ENCODE assay signal across 32 mouse cellular contexts in the genomic region with DNA sequence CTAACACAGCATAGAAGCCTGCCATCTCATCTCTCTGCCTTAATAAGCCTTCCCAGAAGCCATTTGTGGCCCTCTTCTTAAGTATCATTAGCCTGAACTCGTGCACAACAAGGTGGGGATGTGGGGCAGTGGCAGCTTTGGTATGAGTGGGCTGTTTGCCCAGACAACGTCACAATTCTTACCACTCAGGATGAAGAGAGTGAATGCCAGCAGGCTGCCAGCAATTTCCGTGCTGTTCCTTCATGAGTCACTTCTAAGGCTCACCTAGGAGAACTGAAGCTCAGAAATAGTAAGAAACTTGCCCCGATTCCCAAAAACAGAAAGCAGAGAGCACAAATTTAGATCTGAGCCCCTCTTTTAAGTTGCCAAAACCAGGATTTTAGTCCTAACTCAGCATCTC. TPM values are rescaled to one million over a fixed set of nuclear protein-coding genes. Genes with fewer than 3 reads are reported as not detected.
DNase-seq lines count a peak whose midpoint lies in the region; ATAC-seq and TF ChIP-seq lines count a peak whose summit lies in the region.
"Had no signal": no experiment of that assay in that cellular context is flagged by ENCODE, and none has a peak within 500 bp of the region (broad histone marks: within the 10 kb centered on the region; RNA-seq: fewer than 3 reads in every experiment).

No protein-coding gene starts in this region.

- H3K4me2 ChIP-seq in forebrain, embryonic 14.5 days (ENCODE audit: low read length), result no peak overlapping the region
- no peak overlapping the region for H3K4me2 ChIP-seq in heart, postnatal 0 days (ENCODE audit: low read depth, low read length)
- H3K4me2 ChIP-seq in liver, embryonic 12.5 days, result no peak overlapping the region
- no peak overlapping the region for H3K4me2 ChIP-seq in kidney, embryonic 14.5 days (replicated peaks; ENCODE audit: low read depth, low read length)
- H3K4me2 ChIP-seq: forebrain, embryonic 13.5 days; limb, embryonic 13.5 days; liver, embryonic 11.5 days; midbrain, embryonic 15.5 days; neural tube, embryonic 12.5 days had no signal

- no peak overlapping the region for H3K4me3 ChIP-seq in forebrain, embryonic 14.5 days (ENCODE audit: low read depth, low read length)
- H3K4me3 ChIP-seq in forebrain, embryonic 10.5 days, result no peak overlapping the region
- no peak overlapping the region for H3K4me3 ChIP-seq in heart, postnatal 0 days (ENCODE audit: low read depth, low read length)
- H3K4me3 ChIP-seq in liver, embryonic 12.5 days, result no peak overlapping the region
- H3K4me3 ChIP-seq in kidney, embryonic 14.5 days (ENCODE audit: low read length), result no peak overlapping the region
- H3K4me3 ChIP-seq: erythroblast, embryonic 14.5 days; forebrain, embryonic 13.5 days; gastrocnemius, adult 2 months; hindbrain, embryonic 10.5 days; layer of hippocampus, adult 2 months; left cerebral cortex, adult 2 months; limb, embryonic 13.5 days; midbrain, embryonic 10.5 days; midbrain, embryonic 15.5 days; neural tube, embryonic 12.5 days had no signal

- intact Hi-C loops in heart, postnatal 14 days (cut with DNase I), result no loop called here

- H3K27ac ChIP-seq in forebrain, embryonic 14.5 days (ENCODE audit: low read depth, low read length), result no peak overlapping the region
- no peak overlapping the region for H3K27ac ChIP-seq in forebrain, embryonic 10.5 days
- H3K27ac ChIP-seq in heart, postnatal 0 days (ENCODE audit: low read depth), result no peak overlapping the region
- H3K27ac ChIP-seq in liver, embryonic 12.5 days, result no peak overlapping the region
- no peak overlapping the region for H3K27ac ChIP-seq in kidney, embryonic 14.5 days (ENCODE audit: low read depth, low read length)
- H3K27ac ChIP-seq: forebrain, embryonic 13.5 days; gastrocnemius, adult 2 months; hindbrain, embryonic 10.5 days; layer of hippocampus, adult 2 months; left cerebral cortex, adult 2 months; limb, embryonic 13.5 days; midbrain, embryonic 10.5 days; midbrain, embryonic 15.5 days; neural tube, embryonic 12.5 days had no signal

- no peak for TF ChIP-seq CTCF in heart, postnatal 0 days (IDR thresholded peaks at IDR 0.05; ENCODE audit: low read depth)

- H3K9me3 ChIP-seq in forebrain, embryonic 14.5 days (replicated peaks; ENCODE audit: control insufficient read depth, low read length), result no peaks in the 10 kb centered on the region
- H3K9me3 ChIP-seq in forebrain, embryonic 10.5 days, result no peaks in the 10 kb centered on the region
- no peaks in the 10 kb centered on the region for H3K9me3 ChIP-seq in heart, postnatal 0 days (replicated peaks; ENCODE audit: control insufficient read depth, low read length)
- H3K9me3 ChIP-seq in liver, embryonic 12.5 days (replicated peaks), result no peaks in the 10 kb centered on the region
- no peaks in the 10 kb centered on the region for H3K9me3 ChIP-seq in kidney, embryonic 14.5 days (ENCODE audit: control insufficient read depth, low read length)
- H3K9me3 ChIP-seq: forebrain, embryonic 13.5 days; hindbrain, embryonic 10.5 days; limb, embryonic 13.5 days; midbrain, embryonic 10.5 days; midbrain, embryonic 15.5 days; neural tube, embryonic 12.5 days had no signal

- H3K4me1 ChIP-seq in forebrain, embryonic 14.5 days (ENCODE audit: control insufficient read depth, insufficient read depth, low read length), result no peaks in the 10 kb centered on the region
- no peaks in the 10 kb centered on the region for H3K4me1 ChIP-seq in forebrain, embryonic 10.5 days
- H3K4me1 ChIP-seq in heart, postnatal 0 days (ENCODE audit: control insufficient read depth, insufficient read depth), result 0 out of 2 replicates have a peak, but pooled peaks cover 4% of the 10 kb centered on the region
- no peaks in the 10 kb centered on the region for H3K4me1 ChIP-seq in liver, embryonic 12.5 days
- H3K4me1 ChIP-seq in kidney, embryonic 14.5 days (ENCODE audit: control insufficient read depth, insufficient read depth, low read length), result no peaks in the 10 kb centered on the region
- H3K4me1 ChIP-seq: hindbrain, embryonic 10.5 days; midbrain, embryonic 10.5 days; midbrain, embryonic 15.5 days; neural tube, embryonic 12.5 days had no signal

- peak; percentile 37 for DNase-seq in forebrain, embryonic 14.5 days (ENCODE audit: low spot score)
- no peak for DNase-seq in forebrain, embryonic 10.5 days (ENCODE audit: extremely low spot score, low spot score)
- peak; percentile 15 for DNase-seq in heart, postnatal 0 days (ENCODE audit: low spot score)
- DNase-seq in heart, postnatal 14 days, result no peak
- DNase-seq in 3T3-L1 (ENCODE audit: low read depth, low spot score), result peak; percentile 13
- DNase-seq in fibroblast of lung, adult 2 months (ENCODE audit: low read depth), result peak; percentile 53
- DNase-seq: adrenal gland, adult 8-10 months; cerebellum, adult 11-12 months; cerebellum, postnatal 14 days; gastrocnemius, adult 2 months; gastrocnemius, postnatal 36 days; kidney, adult 18-20 months; kidney, postnatal 36 days; liver, postnatal 0 days; spleen, adult 18-20 months; thymus, postnatal 14 days had no signal

- H3K27me3 ChIP-seq in forebrain, embryonic 14.5 days (replicated peaks; ENCODE audit: control insufficient read depth, insufficient read depth, low read length), result no peaks in the 10 kb centered on the region
- H3K27me3 ChIP-seq in forebrain, embryonic 10.5 days (ENCODE audit: poor library complexity, severe bottlenecking), result no peaks in the 10 kb centered on the region
- H3K27me3 ChIP-seq in heart, postnatal 0 days (ENCODE audit: control insufficient read depth, insufficient read depth, low read length), result no peaks in the 10 kb centered on the region
- H3K27me3 ChIP-seq in liver, embryonic 12.5 days (replicated peaks), result no peaks in the 10 kb centered on the region
- H3K27me3 ChIP-seq in kidney, embryonic 14.5 days (ENCODE audit: control insufficient read depth, insufficient read depth, low read length), result no peaks in the 10 kb centered on the region
- H3K27me3 ChIP-seq: forebrain, embryonic 13.5 days; limb, embryonic 13.5 days; midbrain, embryonic 15.5 days; neural tube, embryonic 12.5 days had no signal

- TF ChIP-seq EP300 in heart, postnatal 0 days (IDR thresholded peaks at IDR 0.05; ENCODE audit: low read depth), result no peak

- WGBS in forebrain, embryonic 14.5 days, result 48% methylated on average over 4 of the region's 4 CpGs
- WGBS in forebrain, embryonic 10.5 days, result 85% methylated on average over 4 of the region's 4 CpGs
- 38% methylated on average over 4 of the region's 4 CpGs for WGBS in heart, postnatal 0 days
- 71% methylated on average over 4 of the region's 4 CpGs for WGBS in liver, embryonic 12.5 days (ENCODE audit: insufficient replicate concordance)
- WGBS in kidney, embryonic 14.5 days, result 70% methylated on average over 4 of the region's 4 CpGs

- no peak overlapping the region for H3K9ac ChIP-seq in forebrain, embryonic 14.5 days (ENCODE audit: low read length)
- H3K9ac ChIP-seq in heart, postnatal 0 days (replicated peaks; ENCODE audit: low read depth, low read length), result no peak overlapping the region
- no peak overlapping the region for H3K9ac ChIP-seq in liver, embryonic 12.5 days
- H3K9ac ChIP-seq in kidney, embryonic 14.5 days (ENCODE audit: low read depth, low read length), result no peak overlapping the region
- H3K9ac ChIP-seq: forebrain, embryonic 13.5 days; limb, embryonic 13.5 days; liver, postnatal 0 days; midbrain, embryonic 15.5 days; neural tube, embryonic 12.5 days had no signal

- ATAC-seq in forebrain, embryonic 14.5 days, result no peak
- ATAC-seq in heart, postnatal 0 days (ENCODE audit: insufficient read depth, low read depth), result no peak
- ATAC-seq in liver, embryonic 12.5 days, result no peak
- no peak for ATAC-seq in kidney, embryonic 14.5 days (ENCODE audit: low FRiP score, low TSS enrichment)
- ATAC-seq: activated CD4-positive, CD25-positive, alpha-beta regulatory T cell, adult 4 months; CD4-positive, CD25-positive, alpha-beta regulatory T cell, adult 4 months; forebrain, embryonic 13.5 days; hindbrain, embryonic 16.5 days; liver, postnatal 0 days; midbrain, embryonic 15.5 days had no signal

- H3K36me3 ChIP-seq in forebrain, embryonic 14.5 days (ENCODE audit: control insufficient read depth, insufficient read depth, low read length), result no peaks in the 10 kb centered on the region
- H3K36me3 ChIP-seq in forebrain, embryonic 10.5 days (replicated peaks), result no peaks in the 10 kb centered on the region
- H3K36me3 ChIP-seq in heart, postnatal 0 days (replicated peaks; ENCODE audit: control insufficient read depth, insufficient read depth, low read length), result no peaks in the 10 kb centered on the region
- no peaks in the 10 kb centered on the region for H3K36me3 ChIP-seq in liver, embryonic 12.5 days
- H3K36me3 ChIP-seq in kidney, embryonic 14.5 days (ENCODE audit: control insufficient read depth, insufficient read depth, low read length), result no peaks in the 10 kb centered on the region
- H3K36me3 ChIP-seq: hindbrain, embryonic 10.5 days; limb, embryonic 13.5 days; midbrain, embryonic 10.5 days; midbrain, embryonic 15.5 days; neural tube, embryonic 12.5 days had no signal

RNA-seq across cellular contexts. Expression of gene Colgalt2, which starts 39.8 kb away (rescaled TPM):
- 2.6 and 2.7 TPM in 2 replicates for polyA plus RNA-seq in forebrain, embryonic 14.5 days (2014; fragmentation: Nextera tagmentation; extraction: Ambion mirVana)
- 1.2 and 1.5 TPM in 2 replicates for polyA plus RNA-seq in forebrain, embryonic 10.5 days (2016; fragmentation: Nextera tagmentation; extraction: Ambion mirVana)
- 4.5 and 4.6 TPM in 2 replicates for total RNA-seq in heart, postnatal 0 days (2014; rRNA removed; ENCODE audit: low replicate concordance)
- 1.5 and 1.7 TPM in 2 replicates for polyA plus RNA-seq in heart, postnatal 0 days (2015; fragmentation: Nextera tagmentation; extraction: Ambion mirVana)
- 1 to 10 TPM; 4.4 to 5.5 TPM for total RNA-seq in heart, postnatal 14 days (2021)
- polyA plus RNA-seq in liver, embryonic 12.5 days (2016; fragmentation: Nextera tagmentation; extraction: Ambion mirVana), result 0.57 and 0.60 TPM in 2 replicates
- polyA plus RNA-seq in kidney, embryonic 14.5 days (2014; fragmentation: Nextera tagmentation; extraction: Ambion mirVana), result 1.0 and 1.3 TPM in 2 replicates
- total RNA-seq: megakaryocyte progenitor cell, adult 5-6 weeks had no signal
- polyA plus RNA-seq: activated CD4-positive, CD25-positive, alpha-beta regulatory T cell, adult 4 months; CD4-positive, CD25-positive, alpha-beta regulatory T cell, adult 4 months; erythroblast, embryonic 14.5 days had no signal

RNA-seq across cellular contexts. Expression of gene Tsen15, which starts 52.9 kb away (rescaled TPM):
- 43.3 and 45.9 TPM in 2 replicates for polyA plus RNA-seq in forebrain, embryonic 14.5 days (2014; fragmentation: Nextera tagmentation; extraction: Ambion mirVana)
- 94.8 and 102 TPM in 2 replicates for polyA plus RNA-seq in forebrain, embryonic 10.5 days (2016; fragmentation: Nextera tagmentation; extraction: Ambion mirVana)
- total RNA-seq in heart, postnatal 0 days (2014; rRNA removed; ENCODE audit: low replicate concordance), result 28.8 and 281 TPM in 2 replicates
- polyA plus RNA-seq in heart, postnatal 0 days (2015; fragmentation: Nextera tagmentation; extraction: Ambion mirVana), result 29.1 and 36.9 TPM in 2 replicates
- total RNA-seq in heart, postnatal 14 days (2021), result 10 to 100 TPM; 15.4 to 17.4 TPM
- polyA plus RNA-seq in liver, embryonic 12.5 days (2016; fragmentation: Nextera tagmentation; extraction: Ambion mirVana), result 45.0 and 46.5 TPM in 2 replicates
- polyA plus RNA-seq in kidney, embryonic 14.5 days (2014; fragmentation: Nextera tagmentation; extraction: Ambion mirVana), result 83.5 and 102 TPM in 2 replicates

Comparison
In these comparisons a context has a peak if more than half of its experiments do, and no peak if none do; other contexts are left out.
1. DNase-seq: peak in forebrain, embryonic 14.5 days (single experiment), heart, postnatal 0 days (single experiment), 3T3-L1 (single experiment) and fibroblast of lung, adult 2 months (single experiment); none in forebrain, embryonic 10.5 days (single experiment) and heart, postnatal 14 days (0 of 2).